Mouse (Mus musculus) hindbrain, embryonic 14.5 days (tissue): ENCODE measurements around the gene Clec14a. TPM values are rescaled to one million over a fixed set of nuclear protein-coding genes. Genes with fewer than 3 reads are reported as not detected.

Experiments used
- ATAC-seq: fragments of 200-750 bp; cut with Nextera tagmentation; 2 replicates; pipeline ENCODE4 v1.8.0; 2017; ENCODE audit warnings: moderate number of reproducible peaks, mild to moderate bottlenecking, moderate TSS enrichment, moderate library complexity; ENCODE audit not compliant: low FRiP score
- DNase-seq: peaks from one replicate; pipeline ENCODE4 v3.0.0-alpha.2; 2015; ENCODE audit warnings: low spot score
- H3K27ac ChIP-seq: fragments of 300-500 bp; sonication (generic); 2 replicates; pipeline ENCODE4 v1.5.1; 2014; ENCODE audit warnings: mild to moderate bottlenecking, moderate library complexity
- H3K27me3 ChIP-seq: fragments of 300-500 bp; sonication (generic); 2 replicates; pipeline ENCODE4 v1.6.1; 2014; ENCODE audit warnings: mild to moderate bottlenecking, low read length, mixed read lengths; ENCODE audit not compliant: control insufficient read depth, insufficient read depth
- H3K36me3 ChIP-seq: fragments of 300-500 bp; sonication (generic); replicated peaks from 2 replicates; pipeline ENCODE4 v1.6.1; 2014; ENCODE audit not compliant: control insufficient read depth, insufficient read depth
- H3K4me1 ChIP-seq: fragments of 300-500 bp; sonication (generic); replicated peaks from 2 replicates; pipeline ENCODE4 v1.6.1; 2014; ENCODE audit warnings: antibody characterized with exemption, low read length, mixed read lengths; ENCODE audit not compliant: control insufficient read depth, insufficient read depth
- H3K4me2 ChIP-seq: fragments of 300-500 bp; sonication (generic); replicated peaks from 2 replicates; pipeline ENCODE4 v1.6.1; 2014; ENCODE audit warnings: mild to moderate bottlenecking, moderate library complexity
- H3K4me3 ChIP-seq: fragments of 300-500 bp; sonication (generic); replicated peaks from 2 replicates; pipeline ENCODE4 v1.5.1; 2014; ENCODE audit warnings: mild to moderate bottlenecking, low read length
- H3K9ac ChIP-seq: fragments of 300-500 bp; sonication (generic); 2 replicates; pipeline ENCODE4 v1.6.1; 2014
- H3K9me3 ChIP-seq: fragments of 300-500 bp; sonication (generic); 2 replicates; pipeline ENCODE4 v1.6.1; 2016; ENCODE audit warnings: low read length; ENCODE audit not compliant: control insufficient read depth
- WGBS: fragments of 180-500 bp; shearing (Covaris S2); extraction: QIAGEN DNeasy Blood & Tissue Kit; methylation state at CpG from one replicate; pipeline ENCODE4 v1.1.7; 2014; 5-methylcytosine and 5-hydroxymethylcytosine counted together
- polyA plus RNA-seq: library from polyadenylated mRNA; unstranded; fragments of >200 nt; fragmentation: Nextera tagmentation; extraction: Ambion mirVana; gene quantifications from 2 replicates; pipeline ENCODE4 v1.2.1, GENCODE M21; 2014

The Clec14a gene
- polyA plus RNA-seq, 1 experiment from 2014 or later, result 9.3 TPM

DNA sequence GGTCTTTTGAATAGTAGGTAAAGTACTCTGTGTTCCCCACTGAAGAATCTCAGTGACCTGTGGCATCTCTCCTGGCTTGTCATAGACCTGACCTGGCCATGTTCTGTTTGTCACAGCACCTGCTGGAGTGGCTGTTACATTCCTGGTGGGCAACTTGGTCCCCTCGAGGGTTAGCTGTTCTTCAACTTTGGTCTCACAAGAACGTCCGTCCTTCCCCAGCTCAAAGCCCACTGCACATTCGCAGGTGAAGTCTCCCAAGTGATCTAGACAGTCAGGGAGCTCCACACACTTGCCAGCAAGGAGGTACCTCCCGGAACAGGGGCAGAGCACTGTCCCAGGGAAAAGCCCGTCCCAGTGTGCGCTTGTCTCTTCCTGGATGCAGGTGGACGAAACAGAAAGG lies 1.3 kb downstream of the Clec14a start:
- Histone ChIP-seq H3K27me3 (no peaks in the 10 kb centered on the region), H3K4me2 (peak overlapping the region; percentile 76), H3K4me3 (peak overlapping the region; percentile 36), H3K4me1 (peaks cover 12% of the 10 kb centered on the region; the same call in 1 of the 2 replicates), H3K9ac (peak overlapping the region; percentile 48), H3K9me3 (no peaks in the 10 kb centered on the region), H3K36me3 (no peaks in the 10 kb centered on the region), H3K27ac (0 out of 2 replicates have a peak overlapping the region, but pooled peaks have one; percentile 55)
- ATAC-seq, result no peak
- no peak for DNase-seq
- 39% methylated on average over 8 of the region's 8 CpGs for WGBS

DNA sequence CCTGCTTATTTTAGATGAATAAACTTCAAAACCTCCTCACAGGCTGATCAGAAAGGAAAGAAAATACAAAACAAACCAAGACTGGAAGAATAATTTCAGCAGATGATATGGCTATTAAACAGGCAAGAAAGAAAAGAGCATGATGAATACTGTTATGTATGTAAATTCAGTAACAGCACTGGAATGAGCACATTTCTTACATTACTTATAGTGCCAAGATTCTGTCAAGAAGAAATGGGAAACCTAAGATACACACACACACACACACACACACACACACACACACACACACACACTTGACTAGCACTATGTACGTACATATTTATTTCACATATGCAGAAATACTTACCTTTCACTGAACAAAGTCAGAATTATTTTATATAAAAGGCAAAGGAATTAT lies 17.2 kb downstream of the Clec14a start:
- no peaks in the 10 kb centered on the region for H3K27me3 ChIP-seq
- 86% methylated on average over 1 of the region's 1 CpGs for WGBS
- no peak overlapping the region for H3K27ac ChIP-seq
- DNase-seq (no peak), ATAC-seq (no peak)
- no peaks in the 10 kb centered on the region for H3K36me3 ChIP-seq
- no peaks in the 10 kb centered on the region for H3K9me3 ChIP-seq
- no peak overlapping the region for H3K4me3 ChIP-seq
- no peak overlapping the region for H3K9ac ChIP-seq
- no peaks in the 10 kb centered on the region for H3K4me1 ChIP-seq
- H3K4me2 ChIP-seq, result no peak overlapping the region

DNA sequence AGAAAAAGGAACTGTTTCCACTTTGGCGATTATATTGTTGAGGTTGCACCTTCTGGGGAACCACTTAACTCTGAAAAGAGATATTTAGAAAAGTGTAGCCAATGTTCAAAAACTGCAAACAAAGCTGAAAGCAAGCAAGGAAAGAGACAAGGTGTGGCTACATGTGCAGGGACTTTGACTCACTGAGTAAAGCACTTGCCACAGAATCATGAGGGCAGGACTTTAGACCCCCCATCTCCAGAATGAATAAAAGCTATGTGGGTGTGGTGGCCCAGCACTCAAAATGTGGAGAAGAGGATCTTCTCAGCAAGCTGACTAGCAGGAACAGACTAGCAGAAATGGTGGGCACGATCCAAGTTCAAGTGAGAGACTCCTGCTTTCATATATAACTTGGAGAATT lies 36.6 kb downstream of the Clec14a start:
- ATAC-seq, result no peak
- H3K27me3 ChIP-seq, result no peaks in the 10 kb centered on the region
- DNase-seq, result no peak
- H3K4me2 ChIP-seq, result no peak overlapping the region
- H3K9ac ChIP-seq, result no peak overlapping the region
- no peaks in the 10 kb centered on the region for H3K9me3 ChIP-seq
- no peaks in the 10 kb centered on the region for H3K4me1 ChIP-seq
- no peak overlapping the region for H3K4me3 ChIP-seq
- H3K27ac ChIP-seq, result no peak overlapping the region
- no peaks in the 10 kb centered on the region for H3K36me3 ChIP-seq
- 89% methylated on average over 2 of the region's 2 CpGs for WGBS

DNA sequence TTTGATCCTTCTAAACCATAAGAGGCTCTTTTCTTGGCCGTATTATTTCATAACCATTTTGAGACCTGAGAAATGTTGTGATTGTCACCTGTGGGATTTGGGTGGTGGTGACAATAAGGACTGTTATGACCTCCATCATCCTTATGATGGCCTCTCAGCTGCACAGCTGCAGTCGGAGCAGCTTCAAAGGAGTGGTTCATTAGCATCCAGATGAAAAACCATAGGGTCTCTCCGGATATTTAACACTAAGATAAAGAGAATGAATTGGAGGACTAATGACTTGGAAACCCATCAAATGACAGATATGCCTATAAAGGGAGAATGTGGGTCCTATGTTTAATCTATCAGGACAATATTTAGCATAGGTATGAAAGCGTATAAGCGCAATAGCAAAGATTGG lies 43.4 kb downstream of the Clec14a start:
- no peaks in the 10 kb centered on the region for H3K27me3 ChIP-seq
- no peak overlapping the region for H3K27ac ChIP-seq
- DNase-seq, result no peak
- H3K4me1 ChIP-seq, result no peaks in the 10 kb centered on the region
- ATAC-seq, result no peak
- no peak overlapping the region for H3K9ac ChIP-seq
- H3K4me3 ChIP-seq, result no peak overlapping the region
- no peak overlapping the region for H3K4me2 ChIP-seq
- H3K9me3 ChIP-seq, result no peaks in the 10 kb centered on the region
- WGBS, result 73% methylated on average over 5 of the region's 5 CpGs
- no peaks in the 10 kb centered on the region for H3K36me3 ChIP-seq

DNA sequence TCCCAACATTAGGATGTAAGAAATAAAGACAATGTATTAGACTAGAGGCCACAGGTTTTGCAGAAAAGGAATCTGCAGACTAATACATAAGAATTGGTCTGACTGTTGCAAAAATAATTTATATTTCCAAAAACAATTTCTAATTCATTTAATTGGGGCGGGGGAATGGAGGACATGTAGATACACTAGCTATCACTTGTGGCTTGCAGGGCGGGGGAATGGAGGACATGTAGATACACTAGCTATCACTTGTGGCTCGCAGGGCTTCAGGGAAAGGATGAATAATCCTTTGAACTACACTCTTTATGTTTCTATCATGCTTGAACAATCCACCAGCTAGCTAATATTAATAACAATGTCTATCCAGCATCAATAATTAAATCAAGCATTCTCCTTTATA lies 50.0 kb downstream of the Clec14a start:
- no peaks in the 10 kb centered on the region for H3K4me1 ChIP-seq
- no peak for DNase-seq
- peaks cover 14% of the 10 kb centered on the region for H3K27me3 ChIP-seq
- no peak overlapping the region for H3K9ac ChIP-seq
- no peak overlapping the region for H3K4me3 ChIP-seq
- no peak for ATAC-seq
- H3K4me2 ChIP-seq, result no peak overlapping the region
- H3K36me3 ChIP-seq, result no peaks in the 10 kb centered on the region
- WGBS, result 90% methylated on average over 3 of the region's 3 CpGs
- no peak overlapping the region for H3K27ac ChIP-seq
- no peaks in the 10 kb centered on the region for H3K9me3 ChIP-seq

DNA sequence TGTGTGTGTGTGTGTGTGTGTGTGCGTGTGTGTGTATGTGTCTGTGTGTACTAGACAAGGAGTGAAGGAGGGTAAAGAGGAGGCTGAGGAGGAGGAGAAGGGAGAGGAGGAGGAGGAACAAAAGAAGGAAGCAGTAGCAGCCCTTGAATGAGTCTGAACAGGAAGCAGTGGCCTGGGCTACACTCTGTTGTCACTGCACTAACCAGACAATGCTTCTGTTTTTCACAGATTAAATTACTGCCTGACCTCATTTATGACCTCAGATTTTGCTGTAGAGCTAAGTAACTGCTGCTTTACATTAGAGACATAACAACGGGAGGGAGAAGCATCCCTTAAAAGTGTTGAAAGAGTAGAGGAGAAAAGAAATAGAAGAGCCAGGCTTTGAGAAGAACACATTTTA lies 52.9 kb downstream of the Clec14a start:
- H3K4me2 ChIP-seq, result peak overlapping the region; percentile 15; the same call in 1 of the 2 replicates
- H3K27ac ChIP-seq, result no peak overlapping the region
- H3K4me1 ChIP-seq, result peaks cover 19% of the 10 kb centered on the region
- ATAC-seq, result no peak
- peaks cover 42% of the 10 kb centered on the region for H3K27me3 ChIP-seq
- no peak overlapping the region for H3K4me3 ChIP-seq
- no peak overlapping the region for H3K9ac ChIP-seq
- no peaks in the 10 kb centered on the region for H3K36me3 ChIP-seq
- 46% methylated on average over 2 of the region's 2 CpGs for WGBS
- no peaks in the 10 kb centered on the region for H3K9me3 ChIP-seq
- DNase-seq, result no peak

Other genes with a start within 250 kb of the Clec14a start
- gene Sstr1, start 57.5 kb downstream of the Clec14a start, polyA plus RNA-seq, result 11.6 and 12.2 TPM in 2 replicates